Mouse (Mus musculus): ENCODE measurements around the gene Imp3. TPM values are rescaled to one million over a fixed set of nuclear protein-coding genes. Genes with fewer than 3 reads are reported as not detected.
"Not testable (repeated sequence)": the region's sequence is repeated elsewhere in the genome, so short reads cannot be mapped to it uniquely, and the experiment has no call there.

The Imp3 gene
- total RNA-seq, 2 experiments from 2014 or later: 52.4 to 53.2 TPM

DNA sequence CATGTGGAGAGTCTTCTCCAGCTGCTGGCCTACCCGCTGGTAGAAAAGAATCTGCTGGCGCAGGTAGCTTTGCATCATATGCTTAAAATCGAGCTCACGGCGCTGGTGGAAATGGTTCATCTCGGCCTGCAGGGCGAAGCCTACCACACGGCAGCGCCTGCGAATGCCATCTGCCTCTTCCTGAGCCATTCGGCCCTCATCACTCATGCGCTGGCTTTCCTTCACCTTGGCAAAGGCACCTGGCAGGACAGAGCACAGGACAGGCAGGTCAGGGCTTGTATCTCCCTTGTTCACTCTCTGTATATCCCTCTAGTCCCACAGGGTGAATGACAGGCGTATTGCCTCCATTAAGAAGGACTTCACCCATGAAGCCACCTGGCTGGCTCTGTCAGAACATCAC, 18.8 kb upstream of the Imp3 start:
- DNase-seq (ENCODE audit: low spot score in 2 of 2): no peak

- no peak for DNase-seq (ENCODE audit: low spot score in 2 of 2)
Observed at GRCm38 (mm10) chr9:56922746-56923145, 14.5 kb upstream of the Imp3 start.

GRCm38 (mm10) chr9:56923841-56924650, 13.2 kb upstream of the Imp3 start:
- no peak for DNase-seq (ENCODE audit: low spot score in 2 of 2)

DNA sequence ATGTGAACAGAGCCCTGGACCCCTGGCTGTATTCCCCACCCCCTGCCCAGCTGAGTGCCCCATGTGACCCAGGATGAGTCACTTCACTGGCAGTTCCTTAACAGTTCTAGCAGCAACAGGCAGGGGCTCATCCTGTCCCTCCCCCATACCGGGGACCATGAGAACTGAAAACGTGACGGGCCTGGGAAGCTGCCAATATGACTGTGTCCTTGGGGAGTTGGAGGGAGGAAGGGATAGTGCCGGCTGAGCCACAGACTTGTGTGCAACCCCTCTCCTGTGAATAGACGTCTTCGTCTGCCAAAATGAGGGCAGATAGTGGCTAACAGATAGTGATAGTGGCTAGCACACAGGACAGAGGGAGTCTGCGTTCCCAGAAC, 12.6 kb upstream of the Imp3 start:
- peak in 1 of 2 experiments; percentile 36 for DNase-seq (ENCODE audit: low spot score in 2 of 2)

GRCm38 (mm10) chr9:56925291-56926024, 11.8 kb upstream of the Imp3 start:
- no peak for DNase-seq (ENCODE audit: low spot score in 2 of 2)

DNA sequence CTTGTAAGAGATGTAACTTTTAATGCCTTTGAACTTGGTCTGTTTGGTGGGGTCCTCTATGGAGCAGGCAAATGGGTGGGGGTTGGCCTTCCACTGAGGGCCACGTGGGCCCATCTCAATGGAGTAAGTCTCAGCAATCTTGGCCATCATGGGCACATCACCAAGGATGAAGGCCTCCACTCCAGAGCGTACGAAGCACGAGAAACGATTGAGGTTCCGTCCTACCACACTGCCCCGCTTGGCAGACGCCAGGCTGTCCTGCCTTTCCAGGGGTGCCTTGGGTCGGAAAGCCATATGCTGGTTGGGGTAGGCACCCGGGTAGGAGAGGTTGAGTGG, 11.3 kb upstream of the Imp3 start:
- DNase-seq (ENCODE audit: low spot score in 2 of 2): no peak

- no peak for DNase-seq (ENCODE audit: low spot score in 2 of 2)
Observed at GRCm38 (mm10) chr9:56926387-56926786, 10.9 kb upstream of the Imp3 start.

DNA sequence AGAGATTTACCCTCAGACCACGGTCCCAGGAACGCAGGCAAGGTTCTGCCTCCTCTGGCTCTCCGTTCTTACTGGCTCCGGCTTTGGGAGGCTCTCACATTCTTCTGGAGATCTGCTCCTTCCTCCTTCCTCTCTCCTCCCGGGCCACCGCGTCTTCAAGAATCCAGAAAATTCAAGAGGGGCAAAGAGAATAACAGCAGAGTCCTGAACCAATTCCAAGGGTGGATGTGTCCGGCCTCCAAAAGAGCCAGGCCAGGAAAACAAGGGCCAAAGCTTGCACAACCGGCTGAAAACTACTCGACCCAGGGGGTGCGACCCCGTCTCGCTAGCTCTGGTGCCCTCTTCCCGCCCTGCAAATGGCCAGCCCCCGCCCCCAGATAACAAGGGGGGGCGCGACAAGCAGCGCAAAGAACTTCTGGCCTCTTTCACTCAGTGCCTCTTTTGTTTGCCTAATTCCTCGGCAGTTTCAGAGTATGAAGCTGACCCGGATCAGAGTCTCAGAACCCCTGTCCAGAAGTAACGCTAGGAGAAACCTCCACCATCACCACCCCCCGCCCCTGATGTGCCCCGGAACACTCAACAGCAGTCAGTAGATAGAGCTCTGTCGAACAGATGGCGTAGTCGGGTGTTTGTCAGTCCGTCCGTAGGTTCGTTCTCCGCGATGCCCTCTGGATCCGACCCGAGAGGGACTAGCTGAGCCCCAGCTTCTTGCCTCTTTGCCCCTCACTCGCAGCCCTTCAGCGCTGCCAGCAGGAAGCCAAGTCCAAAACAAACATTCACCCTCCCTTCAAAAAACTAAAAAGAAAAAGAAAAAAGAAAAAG, 9.9 kb upstream of the Imp3 start:
- peak in 1 of 2 experiments; percentile 37 for DNase-seq (ENCODE audit: low spot score in 2 of 2)

DNA sequence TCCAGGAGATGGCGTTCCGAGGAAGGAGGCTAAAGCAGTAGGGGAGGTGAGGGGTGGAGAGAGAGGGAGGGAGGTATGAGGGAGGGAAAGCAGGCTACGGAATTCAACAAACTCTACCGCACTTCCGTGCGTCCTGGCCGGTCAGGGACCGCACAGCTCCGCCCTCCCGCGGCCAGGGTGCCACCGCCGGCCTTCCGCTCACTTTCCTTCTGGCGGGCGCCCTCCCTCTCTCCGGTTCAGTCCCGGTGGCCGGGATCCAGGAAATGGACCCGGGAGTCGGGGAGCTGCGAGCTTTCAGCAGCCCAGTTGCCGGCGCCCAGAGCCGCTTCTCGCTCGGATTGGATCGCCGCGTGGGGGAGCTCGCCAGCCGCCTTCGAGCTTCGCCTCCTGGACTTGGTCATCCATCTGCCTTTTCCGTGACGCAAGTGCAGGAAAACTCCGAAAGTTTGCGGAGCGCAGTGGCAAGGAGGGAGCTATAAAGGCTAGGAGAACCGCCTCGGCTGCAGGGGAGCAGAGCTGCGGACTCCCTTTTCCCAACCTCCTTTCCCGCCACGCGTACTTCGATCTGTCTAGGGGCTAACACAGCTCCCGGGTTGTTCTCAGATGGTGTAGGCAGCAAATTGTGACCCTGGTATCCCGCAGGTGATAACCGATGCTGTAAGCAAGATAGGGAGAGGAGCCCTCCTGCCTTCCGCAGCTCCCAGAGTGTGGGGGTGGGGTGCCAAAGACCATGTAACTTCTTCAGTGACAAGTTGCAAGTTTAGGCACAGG, 9.0 kb upstream of the Imp3 start, which contains the start of gene Snx33:
Gene Snx33, minus strand, starts transcription at position 331 of the 771 bp plus-strand sequence.
- DNase-seq (ENCODE audit: low spot score in 2 of 2): peak; percentile 84 to 88

DNA sequence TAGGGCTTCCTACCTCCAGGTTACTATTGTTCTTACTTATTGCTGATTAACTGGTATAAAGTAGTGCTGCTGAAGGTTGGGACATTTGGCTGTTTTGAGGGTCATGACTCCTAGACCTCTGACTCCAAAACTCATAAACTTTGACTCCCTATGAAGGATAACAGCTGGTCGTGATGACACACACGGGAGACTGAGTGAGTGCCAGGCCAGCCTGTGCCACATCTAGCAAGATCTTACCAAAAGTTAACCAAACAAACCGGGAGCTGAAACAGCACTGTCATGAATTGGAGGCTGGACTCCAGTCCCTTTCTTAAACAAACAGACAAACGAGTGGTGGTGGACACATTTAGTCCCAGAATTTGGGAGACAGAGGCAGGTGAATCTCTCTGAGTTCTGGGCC, 7.8 kb upstream of the Imp3 start:
- no peak for DNase-seq (ENCODE audit: low spot score in 2 of 2)

- DNase-seq (ENCODE audit: low spot score in 2 of 2): no peak
Observed at GRCm38 (mm10) chr9:56930556-56930955, 6.7 kb upstream of the Imp3 start.

GRCm38 (mm10) chr9:56936861-56937222, 433 bp upstream of the Imp3 start:
- DNase-seq (ENCODE audit: low spot score in 2 of 2): no peak

DNA sequence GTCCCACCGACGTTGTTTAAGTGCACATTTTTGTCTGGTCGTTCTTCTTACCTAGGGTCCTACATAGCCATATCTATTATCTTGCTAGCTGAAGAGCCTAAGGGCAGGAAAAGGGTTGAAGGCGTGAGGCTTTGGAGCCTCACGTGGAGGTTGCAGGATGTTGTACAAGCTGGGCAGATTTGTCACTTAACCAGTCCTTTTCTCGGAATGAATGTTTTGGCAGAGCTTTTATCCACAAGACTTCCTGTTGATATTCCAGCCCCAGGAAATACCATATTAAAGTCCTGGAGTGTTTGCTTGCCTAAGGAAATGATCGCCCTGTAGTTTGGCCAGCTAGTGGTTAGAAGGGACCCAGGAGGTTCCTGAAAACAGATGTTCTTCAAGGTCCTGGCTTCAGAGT, 1.1 kb downstream of the Imp3 start:
- DNase-seq (ENCODE audit: low spot score in 2 of 2): no peak

- peak; percentile 17 to 52 for DNase-seq (ENCODE audit: low spot score in 2 of 2)
Observed at GRCm38 (mm10) chr9:56947481-56947880, 10.2 kb downstream of the Imp3 start.

DNA sequence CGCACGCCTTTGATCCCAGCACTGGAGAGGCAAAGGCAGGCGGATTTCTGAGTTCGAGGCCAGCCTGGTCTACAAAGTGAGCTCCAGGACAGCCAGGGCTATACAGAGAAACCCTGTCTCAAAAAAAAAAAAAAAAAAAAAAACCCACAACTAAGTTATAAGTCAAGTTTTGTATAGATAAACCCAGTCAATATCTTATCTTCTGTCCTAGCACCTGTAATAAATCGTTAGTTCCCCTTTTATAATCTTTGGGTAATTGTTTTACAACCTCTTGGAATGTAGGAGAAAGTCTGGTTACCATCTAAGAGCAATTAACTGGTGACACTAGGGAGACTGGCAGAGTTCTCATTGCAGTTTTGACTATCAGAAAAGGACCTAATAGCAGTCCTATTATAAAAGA, 11.4 kb downstream of the Imp3 start:
- DNase-seq (ENCODE audit: low spot score in 2 of 2): not testable (repeated sequence)

DNA sequence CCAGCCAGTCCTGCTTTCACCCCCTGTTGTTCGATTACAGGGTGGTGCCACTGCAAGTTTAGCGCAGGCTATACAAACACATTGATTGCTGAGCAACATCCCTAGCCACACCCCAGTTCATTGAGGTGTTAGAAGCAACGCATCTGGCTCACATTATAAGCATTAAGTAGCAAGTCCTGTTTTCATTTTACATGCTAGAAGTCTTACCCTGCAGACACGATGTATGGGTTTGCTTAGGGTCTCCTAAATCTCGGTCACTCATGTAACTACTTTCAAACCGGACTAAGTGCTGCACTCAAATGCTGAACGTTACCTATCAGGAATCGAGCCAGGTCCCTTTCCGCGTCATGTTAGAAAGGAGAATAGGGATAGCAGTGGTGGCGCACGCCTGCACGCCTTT, 12.5 kb downstream of the Imp3 start:
- DNase-seq (ENCODE audit: low spot score in 2 of 2): no peak

- peak; percentile 94 to 97 for DNase-seq (ENCODE audit: low spot score in 2 of 2)
Observed at GRCm38 (mm10) chr9:56950414-56951400, 13.4 kb downstream of the Imp3 start, which contains the start of gene Snupn. Gene Snupn (plus strand): TSS chr9:56950878.

- DNase-seq (ENCODE audit: low spot score in 2 of 2): no peak
Observed at GRCm38 (mm10) chr9:56953562-56953961, 16.3 kb downstream of the Imp3 start.

DNA sequence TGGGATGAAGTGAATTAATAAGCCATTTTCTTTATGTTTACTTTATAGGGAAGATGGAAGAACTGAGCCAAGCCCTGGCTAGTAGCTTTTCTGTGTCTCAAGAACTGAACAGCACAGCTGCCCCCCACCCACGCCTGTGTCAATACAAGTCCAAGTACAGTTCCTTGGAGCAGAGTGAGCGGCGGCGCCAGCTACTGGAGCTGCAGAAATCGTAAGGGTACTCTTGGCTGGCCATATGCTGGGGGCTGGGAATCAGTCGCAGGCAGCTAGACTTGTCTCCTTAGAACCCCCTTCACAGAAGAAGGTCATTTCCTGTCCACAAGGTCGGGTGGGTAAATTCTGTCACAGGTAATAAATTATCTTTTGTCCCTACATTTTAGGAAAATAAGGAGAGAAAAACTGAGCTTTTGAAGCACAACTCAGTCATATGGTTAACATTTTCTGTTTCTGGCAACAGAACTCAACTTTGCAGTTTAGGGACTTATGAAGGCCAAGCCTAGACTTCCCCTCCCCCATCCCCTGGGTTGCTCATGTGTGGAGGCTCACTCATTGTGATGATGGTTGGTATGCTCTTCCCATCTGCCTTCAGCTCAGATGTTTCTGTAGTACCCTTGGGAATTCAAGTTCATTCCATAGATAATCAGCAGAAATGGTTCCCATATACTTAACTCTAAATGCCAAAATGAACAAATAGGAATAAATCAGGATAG, 19.8 kb downstream of the Imp3 start:
- no peak for DNase-seq (ENCODE audit: low spot score in 2 of 2)
